In the genomic region with DNA sequence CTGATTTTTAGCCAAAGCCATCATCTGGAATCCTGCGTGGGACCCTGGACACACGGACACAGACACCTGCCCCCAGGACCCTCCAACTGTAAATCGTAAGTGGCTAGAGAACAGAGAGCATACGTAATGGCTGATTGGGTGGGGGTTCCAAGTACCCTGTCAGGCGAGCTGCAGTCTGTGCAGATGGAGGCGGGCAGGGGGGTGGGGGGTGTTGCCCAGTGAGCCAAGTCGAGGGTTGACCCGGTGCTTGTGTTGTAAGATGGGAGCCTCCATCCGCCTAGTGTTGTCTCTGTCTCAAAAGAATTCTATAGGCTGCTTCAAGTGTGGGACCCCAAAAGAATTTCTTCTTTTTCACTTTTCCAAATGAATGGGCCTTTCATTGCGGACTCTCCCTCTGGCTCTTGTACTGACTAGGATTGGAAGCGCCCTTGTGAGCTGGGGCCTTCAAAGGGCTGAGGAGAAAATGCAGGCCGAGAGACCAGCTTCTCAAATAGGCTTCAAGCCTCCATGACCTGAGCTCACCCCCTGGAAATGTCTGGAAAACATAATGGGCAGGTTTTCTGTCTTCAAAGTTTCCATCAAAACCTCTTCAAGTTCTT, we compare ENCODE assay signal across 19 mouse cellular contexts. TPM values are rescaled to one million over a fixed set of nuclear protein-coding genes. Genes with fewer than 3 reads are reported as not detected.
A peak's percentile ranks its signal among the peaks of the same experiment; 100 is the strongest.
DNase-seq lines count a peak whose midpoint lies in the region; ATAC-seq lines count a peak whose summit lies in the region.
"Had no signal": no experiment of that assay in that cellular context is flagged by ENCODE, and none has a peak within 500 bp of the region (broad histone marks: within the 10 kb centered on the region; RNA-seq: fewer than 3 reads in every experiment).

No protein-coding gene starts in this region.

- H3K4me3 ChIP-seq in neural tube, embryonic 13.5 days, result no peak overlapping the region
- no peak overlapping the region for H3K4me3 ChIP-seq in neural tube, embryonic 15.5 days (replicated peaks)
- no peak overlapping the region for H3K4me3 ChIP-seq in hindbrain, embryonic 16.5 days (ENCODE audit: low read length)
- H3K4me3 ChIP-seq in neural tube, embryonic 14.5 days (ENCODE audit: low read depth, low read length), result no peak overlapping the region
- H3K4me3 ChIP-seq: heart, embryonic 10.5 days had no signal

- 0 out of 2 replicates have a peak overlapping the region, but pooled peaks have one; percentile 11 for H3K27ac ChIP-seq in neural tube, embryonic 13.5 days (replicated peaks)
- no peak overlapping the region for H3K27ac ChIP-seq in neural tube, embryonic 15.5 days (replicated peaks)
- no peak overlapping the region for H3K27ac ChIP-seq in hindbrain, embryonic 16.5 days (ENCODE audit: low read depth, low read length)
- no peak overlapping the region for H3K27ac ChIP-seq in neural tube, embryonic 14.5 days (ENCODE audit: low read depth, low read length)
- H3K27ac ChIP-seq: heart, embryonic 10.5 days had no signal

- H3K27me3 ChIP-seq in neural tube, embryonic 13.5 days, result no peaks in the 10 kb centered on the region
- H3K27me3 ChIP-seq in neural tube, embryonic 15.5 days (replicated peaks), result no peaks in the 10 kb centered on the region
- H3K27me3 ChIP-seq in hindbrain, embryonic 16.5 days (replicated peaks; ENCODE audit: control insufficient read depth, insufficient read depth, low read length), result no peaks in the 10 kb centered on the region
- no peaks in the 10 kb centered on the region for H3K27me3 ChIP-seq in neural tube, embryonic 14.5 days (ENCODE audit: control insufficient read depth, insufficient read depth, low read length)

- H3K9me3 ChIP-seq in neural tube, embryonic 13.5 days, result no peaks in the 10 kb centered on the region
- H3K9me3 ChIP-seq in neural tube, embryonic 15.5 days (replicated peaks), result no peaks in the 10 kb centered on the region
- no peaks in the 10 kb centered on the region for H3K9me3 ChIP-seq in hindbrain, embryonic 16.5 days (ENCODE audit: control insufficient read depth, low read length)
- no peaks in the 10 kb centered on the region for H3K9me3 ChIP-seq in neural tube, embryonic 14.5 days (ENCODE audit: control insufficient read depth, low read length)
- H3K9me3 ChIP-seq: heart, embryonic 10.5 days had no signal

- peaks cover 59% of the 10 kb centered on the region for H3K4me1 ChIP-seq in neural tube, embryonic 13.5 days (replicated peaks)
- H3K4me1 ChIP-seq in neural tube, embryonic 15.5 days, result peaks cover 21% of the 10 kb centered on the region
- peaks cover 3% of the 10 kb centered on the region; the same call in 1 of the 2 replicates for H3K4me1 ChIP-seq in hindbrain, embryonic 16.5 days (ENCODE audit: control insufficient read depth, insufficient read depth, low read depth, low read length)
- 0 out of 2 replicates have a peak, but pooled peaks cover 6% of the 10 kb centered on the region for H3K4me1 ChIP-seq in neural tube, embryonic 14.5 days (ENCODE audit: control insufficient read depth, insufficient read depth, low read length)

- DNase-seq in cerebellum, postnatal 10 days, result peak; percentile 44 to 64
- DNase-seq in cerebellum, postnatal 4 days (ENCODE audit: low spot score in 2 of 2), result no peak
- no peak for DNase-seq in heart, adult 9 months (ENCODE audit: low spot score in 2 of 2)
- no peak for DNase-seq in cerebellum, adult 11-12 months
- DNase-seq: gastrocnemius, postnatal 25 days; heart, postnatal 14 days; kidney, adult 9 months; kidney, postnatal 4 days; lung, adult 2 months; lung, postnatal 4 days; retina, postnatal 1 day had no signal

- H3K36me3 ChIP-seq in neural tube, embryonic 13.5 days, result peaks cover 90% of the 10 kb centered on the region
- H3K36me3 ChIP-seq in neural tube, embryonic 15.5 days, result peaks cover 78% of the 10 kb centered on the region
- peaks cover 12% of the 10 kb centered on the region for H3K36me3 ChIP-seq in hindbrain, embryonic 16.5 days (ENCODE audit: control insufficient read depth, insufficient read depth, low read length)
- H3K36me3 ChIP-seq in neural tube, embryonic 14.5 days (ENCODE audit: control insufficient read depth, insufficient read depth, low read length), result peaks cover 29% of the 10 kb centered on the region
- H3K36me3 ChIP-seq: G1E had no signal

- 34% methylated on average over 12 of the region's 12 CpGs for WGBS in neural tube, embryonic 13.5 days
- 41% methylated on average over 12 of the region's 12 CpGs for WGBS in neural tube, embryonic 15.5 days
- WGBS in hindbrain, embryonic 16.5 days, result 51% methylated on average over 12 of the region's 12 CpGs
- 35% methylated on average over 12 of the region's 12 CpGs for WGBS in neural tube, embryonic 14.5 days

- H3K4me2 ChIP-seq in neural tube, embryonic 13.5 days, result no peak overlapping the region
- no peak overlapping the region for H3K4me2 ChIP-seq in neural tube, embryonic 15.5 days
- H3K4me2 ChIP-seq in hindbrain, embryonic 16.5 days (ENCODE audit: low read length), result no peak overlapping the region
- no peak overlapping the region for H3K4me2 ChIP-seq in neural tube, embryonic 14.5 days (ENCODE audit: low read depth, low read length)
- H3K4me2 ChIP-seq: liver, embryonic 11.5 days had no signal

- no peak overlapping the region for H3K9ac ChIP-seq in neural tube, embryonic 13.5 days
- H3K9ac ChIP-seq in neural tube, embryonic 15.5 days (replicated peaks), result no peak overlapping the region
- no peak overlapping the region for H3K9ac ChIP-seq in hindbrain, embryonic 16.5 days (ENCODE audit: low read depth, low read length)
- H3K9ac ChIP-seq in neural tube, embryonic 14.5 days (replicated peaks; ENCODE audit: low read depth, low read length), result no peak overlapping the region

- peak; percentile 54 for ATAC-seq in neural tube, embryonic 13.5 days (ENCODE audit: low read depth)
- no peak for ATAC-seq in neural tube, embryonic 15.5 days (ENCODE audit: low FRiP score)
- ATAC-seq in hindbrain, embryonic 16.5 days, result peak; percentile 63; the same call in 1 of the 2 replicates
- ATAC-seq in neural tube, embryonic 14.5 days (ENCODE audit: low read depth), result peak; percentile 47; the same call in 1 of the 2 replicates
- ATAC-seq: CD4-positive, CD25-positive, alpha-beta regulatory T cell, adult 4 months had no signal

RNA-seq across cellular contexts. Expression of a gene that starts 41.8 kb away (rescaled TPM):
- polyA plus RNA-seq in neural tube, embryonic 13.5 days (2015; fragmentation: Nextera tagmentation; extraction: Ambion mirVana), result 1.5 and 1.7 TPM in 2 replicates
- polyA plus RNA-seq in neural tube, embryonic 15.5 days (2015; fragmentation: Nextera tagmentation; extraction: Ambion mirVana), result 1.7 and 2.6 TPM in 2 replicates
- polyA plus RNA-seq in hindbrain, embryonic 16.5 days (2015; fragmentation: Nextera tagmentation; extraction: Ambion mirVana), result 1.7 and 2.2 TPM in 2 replicates
- 2.1 and 3.0 TPM in 2 replicates for polyA plus RNA-seq in neural tube, embryonic 14.5 days (2014; fragmentation: Nextera tagmentation; extraction: Ambion mirVana)
- polyA plus RNA-seq: CD4-positive, CD25-positive, alpha-beta regulatory T cell, adult 4 months; G1E; lung, adult 2 months had no signal

Comparison
In these comparisons a context has a peak if more than half of its experiments do, and no peak if none do; other contexts are left out.
1. DNase-seq: peak in cerebellum, postnatal 10 days (2 of 2); none in cerebellum, postnatal 4 days (0 of 2), heart, adult 9 months (0 of 2) and cerebellum, adult 11-12 months (single experiment).